Mouse (Mus musculus): Measurements from ENCODE around the gene Kank2. TPM values are rescaled to one million over a fixed set of nuclear protein-coding genes. Genes with fewer than 3 reads are reported as not detected.

Kank2 gene
- polyA plus RNA-seq, 1 experiment from 2014 or later, result 11.1 TPM

DNA sequence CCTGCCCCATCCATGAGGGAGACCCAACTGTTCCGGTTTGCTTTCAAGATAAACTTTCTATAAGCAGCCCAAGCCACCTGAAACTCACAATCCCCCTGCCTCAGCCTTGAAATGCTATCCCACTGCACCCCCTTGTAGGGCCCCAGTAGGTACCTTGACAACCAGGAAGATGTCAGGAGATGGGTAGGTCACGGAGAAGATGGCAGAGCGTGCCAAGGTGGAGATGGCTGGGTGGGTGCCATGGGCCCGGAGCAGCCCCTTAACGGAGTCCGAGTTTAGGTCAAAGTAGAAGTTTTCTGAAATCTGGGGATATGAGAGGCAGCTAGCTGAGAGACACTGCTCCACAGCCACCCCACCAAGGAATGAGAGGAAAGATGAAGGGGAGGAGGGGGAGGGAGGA, 42.8 kb upstream of the Kank2 start:
- H3K27ac ChIP-seq (replicated peaks in 1 of 2; ENCODE audit: control insufficient read depth in 1 of 2, insufficient read depth in 1 of 2, low read depth in 2 of 2, low read length in 2 of 2), result no peak overlapping the region
- peaks cover 9 to 15% of the 10 kb centered on the region in 2 experiments for H3K4me1 ChIP-seq (ENCODE audit: control insufficient read depth in 2 of 2, insufficient read depth in 2 of 2, low read length in 2 of 2)
- no peak overlapping the region for H3K4me2 ChIP-seq (ENCODE audit: low read length)
- no peak for ATAC-seq (ENCODE audit: insufficient number of reproducible peaks, insufficient read depth, low FRiP score, low read depth)
- no peaks in the 10 kb centered on the region for H3K27me3 ChIP-seq (ENCODE audit: control insufficient read depth, insufficient read depth, low read length)
- no peak overlapping the region for H3K4me3 ChIP-seq (ENCODE audit: control insufficient read depth in 1 of 2, insufficient read depth in 1 of 2, low read depth in 1 of 2, low read length in 2 of 2)
- no peaks in the 10 kb centered on the region for H3K9me3 ChIP-seq (ENCODE audit: control insufficient read depth, low read length)
- no peak overlapping the region for H3K9ac ChIP-seq (ENCODE audit: low read length)
- peaks cover 76% of the 10 kb centered on the region for H3K36me3 ChIP-seq (ENCODE audit: control insufficient read depth, insufficient read depth, low read length)
- WGBS, result 90% methylated on average over 6 of the region's 6 CpGs

DNA sequence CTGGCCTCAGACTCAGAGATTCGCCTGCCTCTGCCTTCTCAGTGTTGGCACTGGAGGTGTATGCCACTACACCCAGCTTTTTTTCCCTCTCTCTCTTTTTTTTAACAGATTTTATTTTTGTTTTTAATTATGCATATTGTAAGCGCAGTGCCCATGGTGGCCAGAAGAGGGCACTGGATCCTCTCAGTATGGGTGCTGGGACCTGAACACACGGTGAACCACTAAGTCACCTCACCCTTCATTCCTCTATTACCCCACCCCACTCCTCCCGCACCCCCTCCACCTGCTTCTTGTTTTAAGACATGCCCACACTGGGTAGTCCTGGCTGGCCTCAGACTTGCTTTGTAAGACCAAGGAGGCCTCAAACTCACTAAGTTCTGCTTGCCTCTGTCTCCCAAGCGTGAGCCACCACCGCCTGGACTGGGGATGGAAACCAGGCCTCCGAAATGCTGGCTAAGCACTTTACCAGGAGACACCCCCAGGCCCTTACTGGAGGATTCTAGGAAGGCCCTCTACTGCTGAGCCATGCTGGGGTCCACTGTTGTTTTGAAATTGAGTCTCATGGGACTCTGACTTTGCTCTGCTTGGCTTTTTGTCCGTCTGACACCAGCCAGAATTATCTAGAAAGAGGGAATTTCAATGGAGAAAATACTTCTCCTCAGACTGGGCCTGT, 41.7 kb upstream of the Kank2 start:
- H3K4me2 ChIP-seq (ENCODE audit: low read length), result no peak overlapping the region

DNA sequence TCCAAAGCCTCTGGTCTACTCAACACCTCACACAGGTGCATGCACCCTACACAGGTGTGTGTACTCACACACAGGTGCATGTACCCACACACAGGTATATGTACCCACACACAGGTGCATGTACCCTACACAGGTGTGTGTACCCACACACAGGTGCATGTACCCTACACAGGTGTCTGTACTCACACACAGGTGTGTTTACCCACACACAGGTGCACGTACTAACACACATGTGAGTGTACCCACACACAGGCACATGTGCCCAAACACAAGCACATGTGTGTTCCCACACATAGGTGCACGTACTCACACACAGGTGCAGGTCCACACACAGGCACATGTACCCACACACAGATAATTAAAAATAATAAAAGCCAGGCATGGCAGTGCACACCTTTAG, 39.1 kb upstream of the Kank2 start:
- peaks cover 76% of the 10 kb centered on the region for H3K36me3 ChIP-seq (ENCODE audit: control insufficient read depth, insufficient read depth, low read length)
- H3K9ac ChIP-seq (ENCODE audit: low read length), result no peak overlapping the region
- no peak overlapping the region for H3K4me2 ChIP-seq (ENCODE audit: low read length)
- H3K9me3 ChIP-seq (ENCODE audit: control insufficient read depth, low read length), result no peaks in the 10 kb centered on the region
- WGBS, result 93% methylated on average over 2 of the region's 2 CpGs
- H3K4me3 ChIP-seq (ENCODE audit: control insufficient read depth in 1 of 2, insufficient read depth in 1 of 2, low read depth in 1 of 2, low read length in 2 of 2), result no peak overlapping the region
- no peaks in the 10 kb centered on the region for H3K27me3 ChIP-seq (ENCODE audit: control insufficient read depth, insufficient read depth, low read length)
- H3K27ac ChIP-seq (replicated peaks in 1 of 2; ENCODE audit: control insufficient read depth in 1 of 2, insufficient read depth in 1 of 2, low read depth in 2 of 2, low read length in 2 of 2), result no peak overlapping the region
- ATAC-seq (ENCODE audit: insufficient number of reproducible peaks, insufficient read depth, low FRiP score, low read depth), result no peak
- peaks cover 2 to 7% of the 10 kb centered on the region in 2 experiments; a peak in 2 of 4 replicates for H3K4me1 ChIP-seq (ENCODE audit: control insufficient read depth in 2 of 2, insufficient read depth in 2 of 2, low read length in 2 of 2)

More for the DNA sequence above, 41.7 kb upstream of the Kank2 start:
- H3K9ac ChIP-seq (ENCODE audit: low read length), result no peak overlapping the region
- no peak overlapping the region for H3K27ac ChIP-seq (replicated peaks in 1 of 2; ENCODE audit: control insufficient read depth in 1 of 2, insufficient read depth in 1 of 2, low read depth in 2 of 2, low read length in 2 of 2)
- no peaks in the 10 kb centered on the region for H3K27me3 ChIP-seq (ENCODE audit: control insufficient read depth, insufficient read depth, low read length)
- no peak overlapping the region for H3K4me3 ChIP-seq (ENCODE audit: control insufficient read depth in 1 of 2, insufficient read depth in 1 of 2, low read depth in 1 of 2, low read length in 2 of 2)
- peaks cover 77% of the 10 kb centered on the region for H3K36me3 ChIP-seq (ENCODE audit: control insufficient read depth, insufficient read depth, low read length)
- no peaks in the 10 kb centered on the region for H3K9me3 ChIP-seq (ENCODE audit: control insufficient read depth, low read length)
- peaks cover 4 to 9% of the 10 kb centered on the region in 2 experiments; a peak in 2 of 4 replicates for H3K4me1 ChIP-seq (ENCODE audit: control insufficient read depth in 2 of 2, insufficient read depth in 2 of 2, low read length in 2 of 2)
- ATAC-seq (ENCODE audit: insufficient number of reproducible peaks, insufficient read depth, low FRiP score, low read depth), result no peak
- 50% methylated on average over 8 of the region's 8 CpGs for WGBS

DNA sequence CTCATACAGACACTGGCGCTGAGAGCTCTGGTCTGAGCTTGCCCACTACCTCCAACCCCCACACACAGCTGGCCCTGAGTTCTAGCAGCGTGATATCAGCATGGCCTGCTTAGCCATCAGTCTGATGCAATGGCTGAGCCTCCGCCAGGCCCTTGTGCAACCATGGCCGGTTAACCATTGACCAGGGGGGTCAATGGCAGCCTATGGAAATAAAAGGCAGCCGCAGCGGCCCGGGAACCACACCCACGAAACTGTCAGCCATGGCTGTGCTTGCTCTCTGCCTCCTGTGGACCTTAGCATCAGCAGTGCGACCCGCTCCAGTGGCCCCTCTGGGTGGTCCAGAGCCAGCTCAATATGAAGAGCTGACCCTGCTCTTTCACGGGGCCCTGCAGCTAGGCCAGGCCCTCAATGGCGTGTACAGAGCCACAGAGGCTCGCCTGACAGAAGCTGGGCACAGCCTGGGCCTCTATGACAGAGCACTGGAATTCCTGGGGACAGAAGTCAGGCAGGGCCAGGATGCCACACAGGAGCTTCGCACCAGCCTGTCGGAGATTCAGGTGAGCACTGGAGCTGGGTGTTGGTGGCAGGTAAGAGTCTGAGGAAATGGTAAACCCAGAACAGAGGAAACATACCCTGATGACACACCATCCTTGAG, 36.8 kb upstream of the Kank2 start, which contains the start of gene Angptl8:
Angptl8 (plus strand) TSS at position 253 of the 655 bp plus-strand sequence.
- no peak for ATAC-seq (ENCODE audit: insufficient number of reproducible peaks, insufficient read depth, low FRiP score, low read depth)
- no peak within 1 kb of the TSS for H3K27ac ChIP-seq (replicated peaks in 1 of 2; ENCODE audit: control insufficient read depth in 1 of 2, insufficient read depth in 1 of 2, low read depth in 2 of 2, low read length in 2 of 2)
- no peaks in the 10 kb centered on the region for H3K9me3 ChIP-seq (ENCODE audit: control insufficient read depth, low read length)
- no peak within 1 kb of the TSS for H3K4me3 ChIP-seq (ENCODE audit: control insufficient read depth in 1 of 2, insufficient read depth in 1 of 2, low read depth in 1 of 2, low read length in 2 of 2)
- 84% methylated on average over 15 of the region's 15 CpGs for WGBS
- no peak within 1 kb of the TSS for H3K9ac ChIP-seq (ENCODE audit: low read length)
- H3K4me1 ChIP-seq (ENCODE audit: control insufficient read depth in 2 of 2, insufficient read depth in 2 of 2, low read length in 2 of 2), result no peaks in the 10 kb centered on the region
- no peak within 1 kb of the TSS for H3K4me2 ChIP-seq (ENCODE audit: low read length)
- H3K27me3 ChIP-seq (ENCODE audit: control insufficient read depth, insufficient read depth, low read length), result no peaks in the 10 kb centered on the region
- H3K36me3 ChIP-seq (ENCODE audit: control insufficient read depth, insufficient read depth, low read length), result peaks cover 80% of the 10 kb centered on the region

DNA sequence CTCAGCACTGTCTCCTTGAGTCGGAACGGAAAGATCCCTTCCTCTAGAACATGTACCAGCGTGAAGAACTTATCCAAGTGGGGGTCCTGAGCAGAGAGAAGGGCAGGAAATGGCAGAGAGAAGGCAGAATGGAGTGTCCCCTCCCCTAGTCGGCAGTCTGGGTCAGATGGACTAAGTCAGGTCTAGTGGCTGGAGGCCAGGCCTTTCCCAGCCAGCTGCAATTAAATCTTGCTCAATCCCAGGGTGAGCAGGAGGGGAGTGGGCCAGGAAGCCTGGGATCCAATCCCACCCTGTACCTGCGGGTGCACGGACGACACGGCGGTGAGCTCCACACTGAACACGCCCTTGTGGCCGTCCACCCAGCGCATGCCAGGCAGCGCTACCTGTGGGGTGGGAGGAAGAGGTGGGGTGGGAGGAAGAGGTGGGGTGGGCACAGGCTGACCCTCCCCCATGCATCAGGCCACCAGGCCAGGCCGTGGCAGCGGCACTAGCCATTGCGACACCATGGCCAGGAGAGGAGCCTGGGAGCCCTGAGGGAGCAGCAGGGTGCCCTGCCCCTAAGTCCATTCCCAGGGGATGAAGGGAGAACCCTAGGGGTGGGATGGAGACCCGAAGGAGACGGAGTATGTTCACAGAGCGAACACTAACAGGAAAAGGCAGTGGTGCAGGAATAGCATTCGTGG, 33.2 kb upstream of the Kank2 start:
- no peak for ATAC-seq (ENCODE audit: insufficient number of reproducible peaks, insufficient read depth, low FRiP score, low read depth)
- H3K4me2 ChIP-seq (ENCODE audit: low read length), result no peak overlapping the region
- H3K4me3 ChIP-seq (ENCODE audit: control insufficient read depth in 1 of 2, insufficient read depth in 1 of 2, low read depth in 1 of 2, low read length in 2 of 2), result no peak overlapping the region
- no peak overlapping the region for H3K9ac ChIP-seq (ENCODE audit: low read length)
- H3K27me3 ChIP-seq (ENCODE audit: control insufficient read depth, insufficient read depth, low read length), result no peaks in the 10 kb centered on the region
- H3K27ac ChIP-seq (replicated peaks in 1 of 2; ENCODE audit: control insufficient read depth in 1 of 2, insufficient read depth in 1 of 2, low read depth in 2 of 2, low read length in 2 of 2), result no peak overlapping the region
- H3K36me3 ChIP-seq (ENCODE audit: control insufficient read depth, insufficient read depth, low read length), result peaks cover 74% of the 10 kb centered on the region
- H3K9me3 ChIP-seq (ENCODE audit: control insufficient read depth, low read length), result no peaks in the 10 kb centered on the region
- WGBS, result 90% methylated on average over 20 of the region's 20 CpGs
- H3K4me1 ChIP-seq (ENCODE audit: control insufficient read depth in 2 of 2, insufficient read depth in 2 of 2, low read length in 2 of 2), result no peaks in the 10 kb centered on the region

DNA sequence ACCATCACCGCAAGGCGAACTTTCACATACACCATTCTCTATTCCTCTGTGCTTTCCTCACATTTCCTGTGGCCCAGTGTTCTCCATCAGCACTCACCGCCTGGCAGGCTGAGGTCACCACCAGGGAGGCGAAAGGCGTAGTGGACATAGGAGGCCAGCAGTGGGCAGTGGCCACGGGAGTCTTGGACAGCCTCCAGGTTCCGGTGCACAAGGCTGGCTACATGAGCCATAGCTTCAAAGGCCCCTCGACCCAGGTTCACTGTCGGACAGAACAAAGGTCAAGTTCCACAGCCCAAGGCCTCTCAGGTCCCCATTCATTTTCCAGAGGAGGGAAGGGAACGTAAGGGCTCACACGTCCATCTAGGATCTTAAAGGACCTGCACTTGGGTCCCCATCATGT, 32.4 kb upstream of the Kank2 start:
- Histone ChIP-seq H3K4me3 (ENCODE audit: control insufficient read depth in 1 of 2, insufficient read depth in 1 of 2, low read depth in 1 of 2, low read length in 2 of 2) (no peak overlapping the region), H3K27ac (replicated peaks in 1 of 2; ENCODE audit: control insufficient read depth in 1 of 2, insufficient read depth in 1 of 2, low read depth in 2 of 2, low read length in 2 of 2) (no peak overlapping the region), H3K9me3 (ENCODE audit: control insufficient read depth, low read length) (no peaks in the 10 kb centered on the region), H3K36me3 (ENCODE audit: control insufficient read depth, insufficient read depth, low read length) (peaks cover 74% of the 10 kb centered on the region), H3K27me3 (ENCODE audit: control insufficient read depth, insufficient read depth, low read length) (no peaks in the 10 kb centered on the region), H3K9ac (ENCODE audit: low read length) (no peak overlapping the region), H3K4me1 (ENCODE audit: control insufficient read depth in 2 of 2, insufficient read depth in 2 of 2, low read length in 2 of 2) (no peaks in the 10 kb centered on the region), H3K4me2 (ENCODE audit: low read length) (no peak overlapping the region)
- 84% methylated on average over 11 of the region's 11 CpGs for WGBS
- ATAC-seq (ENCODE audit: insufficient number of reproducible peaks, insufficient read depth, low FRiP score, low read depth), result no peak

DNA sequence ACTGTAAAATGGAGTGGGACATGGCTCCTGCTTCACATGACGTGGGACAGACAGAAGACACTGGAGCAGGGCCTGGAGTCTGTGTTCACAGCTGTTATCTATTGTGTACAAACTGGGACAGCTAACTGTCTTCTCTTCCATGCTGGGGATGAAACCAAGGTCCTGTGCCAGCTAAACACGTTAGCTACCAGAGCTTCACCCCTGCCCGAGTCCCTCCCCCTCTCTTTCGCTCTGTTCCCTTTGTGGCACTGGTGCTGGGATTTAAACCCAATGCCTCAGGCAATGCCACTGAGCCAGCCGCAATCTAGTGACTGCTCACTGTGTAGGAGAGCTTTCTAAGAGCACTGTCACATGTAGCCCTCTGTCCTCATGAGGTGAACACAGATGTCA, 31.9 kb upstream of the Kank2 start:
- peaks cover 73% of the 10 kb centered on the region for H3K36me3 ChIP-seq (ENCODE audit: control insufficient read depth, insufficient read depth, low read length)
- H3K4me3 ChIP-seq (ENCODE audit: control insufficient read depth in 1 of 2, insufficient read depth in 1 of 2, low read depth in 1 of 2, low read length in 2 of 2), result no peak overlapping the region
- ATAC-seq (ENCODE audit: insufficient number of reproducible peaks, insufficient read depth, low FRiP score, low read depth), result no peak
- H3K4me1 ChIP-seq (ENCODE audit: control insufficient read depth in 2 of 2, insufficient read depth in 2 of 2, low read length in 2 of 2), result no peaks in the 10 kb centered on the region
- H3K27ac ChIP-seq (replicated peaks in 1 of 2; ENCODE audit: control insufficient read depth in 1 of 2, insufficient read depth in 1 of 2, low read depth in 2 of 2, low read length in 2 of 2), result no peak overlapping the region
- WGBS, result 82% methylated on average over 5 of the region's 5 CpGs
- no peak overlapping the region for H3K9ac ChIP-seq (ENCODE audit: low read length)
- no peaks in the 10 kb centered on the region for H3K27me3 ChIP-seq (ENCODE audit: control insufficient read depth, insufficient read depth, low read length)
- no peak overlapping the region for H3K4me2 ChIP-seq (ENCODE audit: low read length)
- H3K9me3 ChIP-seq (ENCODE audit: control insufficient read depth, low read length), result no peaks in the 10 kb centered on the region
